Mouse (Mus musculus): ENCODE measurements around the gene Metap2.

Metap2 gene

GRCm38 (mm10) chr10:93911326-93911725 lies 14.4 kb upstream of the Metap2 start:
- DNase-seq (ENCODE audit: low spot score in 2 of 2): no peak

- no peak for DNase-seq (ENCODE audit: low spot score in 2 of 2)
Measured at GRCm38 (mm10) chr10:93909811-93910446, 13.0 kb upstream of the Metap2 start.

GRCm38 (mm10) chr10:93909015-93909414 lies 12.1 kb upstream of the Metap2 start:
- no peak for DNase-seq (ENCODE audit: low spot score in 2 of 2)

GRCm38 (mm10) chr10:93908540-93908939 lies 11.6 kb upstream of the Metap2 start:
- no peak for DNase-seq (ENCODE audit: low spot score in 2 of 2)

- DNase-seq (ENCODE audit: low spot score in 2 of 2): no peak
Measured at GRCm38 (mm10) chr10:93907376-93907775, 10.5 kb upstream of the Metap2 start.

GRCm38 (mm10) chr10:93899907-93900306 lies 3.0 kb upstream of the Metap2 start:
- DNase-seq (ENCODE audit: low spot score in 2 of 2): no peak

GRCm38 (mm10) chr10:93899303-93899702 lies 2.4 kb upstream of the Metap2 start:
- DNase-seq (ENCODE audit: low spot score in 2 of 2): no peak

- no peak for DNase-seq (ENCODE audit: low spot score in 2 of 2)
Measured at GRCm38 (mm10) chr10:93892551-93892950, 4.3 kb downstream of the Metap2 start.

- no peak for DNase-seq (ENCODE audit: low spot score in 2 of 2)
Measured at GRCm38 (mm10) chr10:93891031-93891430, 5.9 kb downstream of the Metap2 start.

GRCm38 (mm10) chr10:93890565-93890964 lies 6.3 kb downstream of the Metap2 start:
- DNase-seq (ENCODE audit: low spot score in 2 of 2): no peak

- DNase-seq (ENCODE audit: low spot score in 2 of 2): no peak
Measured at GRCm38 (mm10) chr10:93889976-93890375, 6.9 kb downstream of the Metap2 start.

- peak; percentile 82 for DNase-seq (ENCODE audit: low spot score in 2 of 2)
Measured at GRCm38 (mm10) chr10:93889579-93889950, 7.3 kb downstream of the Metap2 start.

GRCm38 (mm10) chr10:93888935-93889578 lies 7.8 kb downstream of the Metap2 start:
- DNase-seq (ENCODE audit: low spot score in 2 of 2): peak; percentile 42 to 47

GRCm38 (mm10) chr10:93888590-93888934 lies 8.3 kb downstream of the Metap2 start:
- no peak for DNase-seq (ENCODE audit: low spot score in 2 of 2)

- no peak for DNase-seq (ENCODE audit: low spot score in 2 of 2)
Measured at GRCm38 (mm10) chr10:93885839-93886477, 10.9 kb downstream of the Metap2 start.

- no peak for DNase-seq (ENCODE audit: low spot score in 2 of 2)
Measured at GRCm38 (mm10) chr10:93882738-93883364, 14.0 kb downstream of the Metap2 start.

- DNase-seq (ENCODE audit: low spot score in 2 of 2): no peak
Measured at GRCm38 (mm10) chr10:93881918-93882317, 15.0 kb downstream of the Metap2 start.

GRCm38 (mm10) chr10:93878732-93879131 lies 18.2 kb downstream of the Metap2 start:
- DNase-seq (ENCODE audit: low spot score in 2 of 2): no peak

- no peak for DNase-seq (ENCODE audit: low spot score in 2 of 2)
Measured at GRCm38 (mm10) chr10:93876772-93877171, 20.1 kb downstream of the Metap2 start.

- no peak for DNase-seq (ENCODE audit: low spot score in 2 of 2)
Measured at GRCm38 (mm10) chr10:93868886-93869285, 28.0 kb downstream of the Metap2 start.

GRCm38 (mm10) chr10:93868401-93868800 lies 28.5 kb downstream of the Metap2 start:
- no peak for DNase-seq (ENCODE audit: low spot score in 2 of 2)

GRCm38 (mm10) chr10:93856095-93856494 lies 40.8 kb downstream of the Metap2 start:
- DNase-seq (ENCODE audit: low spot score in 2 of 2): no peak

- DNase-seq (ENCODE audit: low spot score in 2 of 2): no peak
Measured at GRCm38 (mm10) chr10:93855126-93855525, 41.8 kb downstream of the Metap2 start.
